Mouse (Mus musculus) megakaryocyte-erythroid progenitor cell, adult 5 weeks (primary cell): ENCODE results near the gene Hyal1. TPM values are rescaled to one million over a fixed set of nuclear protein-coding genes. Genes with fewer than 3 reads are reported as not detected.

Experiments used
- polyA plus RNA-seq: library from polyadenylated mRNA; stranded (reverse); fragments of >175 nt; gene quantifications from 2 replicates; pipeline ENCODE4 v1.2.3, GENCODE M21; 2012

Hyal1 gene
- polyA plus RNA-seq: 2.8 and 3.0 TPM in 2 replicates

GRCm38 (mm10) chr9:107576357-107577107, at the start of gene Hyal1:
Gene Hyal1, plus strand, starts transcription at chr9:107576927.

DNA sequence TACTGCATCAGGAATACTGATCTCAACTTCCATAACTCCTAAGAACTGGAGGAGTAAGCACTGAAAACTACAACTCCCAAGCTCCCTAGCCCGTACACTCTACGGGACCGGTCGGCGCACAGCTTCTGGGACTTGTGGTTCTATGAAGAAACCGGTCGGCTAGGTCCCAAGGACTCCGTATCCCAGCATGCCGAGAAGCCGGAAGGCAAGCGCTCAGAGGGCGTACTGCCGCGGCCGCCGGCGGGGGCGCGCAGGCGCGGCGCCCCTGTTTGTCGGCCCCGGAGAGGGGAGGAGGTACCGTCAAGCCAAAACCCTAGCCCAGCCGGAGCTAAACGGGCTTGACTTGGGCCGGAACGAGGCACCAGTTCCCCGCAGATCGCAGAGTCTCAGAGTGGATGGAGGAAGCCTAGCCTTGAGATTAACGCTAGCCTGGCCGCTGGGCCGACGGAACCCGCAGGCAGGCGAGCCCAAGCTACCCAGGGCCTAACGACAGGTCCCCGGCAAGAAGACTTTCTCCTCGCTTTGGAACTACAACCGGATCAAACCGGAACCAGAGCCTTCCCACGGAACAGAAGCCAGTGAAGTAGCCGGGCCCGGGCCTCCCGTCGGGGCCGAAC, 42.8 kb upstream of the Hyal1 start, which contains the start of gene Tmem115:
TSS of gene Tmem115 (plus strand) at position 155 of the 617 bp plus-strand sequence.

DNA sequence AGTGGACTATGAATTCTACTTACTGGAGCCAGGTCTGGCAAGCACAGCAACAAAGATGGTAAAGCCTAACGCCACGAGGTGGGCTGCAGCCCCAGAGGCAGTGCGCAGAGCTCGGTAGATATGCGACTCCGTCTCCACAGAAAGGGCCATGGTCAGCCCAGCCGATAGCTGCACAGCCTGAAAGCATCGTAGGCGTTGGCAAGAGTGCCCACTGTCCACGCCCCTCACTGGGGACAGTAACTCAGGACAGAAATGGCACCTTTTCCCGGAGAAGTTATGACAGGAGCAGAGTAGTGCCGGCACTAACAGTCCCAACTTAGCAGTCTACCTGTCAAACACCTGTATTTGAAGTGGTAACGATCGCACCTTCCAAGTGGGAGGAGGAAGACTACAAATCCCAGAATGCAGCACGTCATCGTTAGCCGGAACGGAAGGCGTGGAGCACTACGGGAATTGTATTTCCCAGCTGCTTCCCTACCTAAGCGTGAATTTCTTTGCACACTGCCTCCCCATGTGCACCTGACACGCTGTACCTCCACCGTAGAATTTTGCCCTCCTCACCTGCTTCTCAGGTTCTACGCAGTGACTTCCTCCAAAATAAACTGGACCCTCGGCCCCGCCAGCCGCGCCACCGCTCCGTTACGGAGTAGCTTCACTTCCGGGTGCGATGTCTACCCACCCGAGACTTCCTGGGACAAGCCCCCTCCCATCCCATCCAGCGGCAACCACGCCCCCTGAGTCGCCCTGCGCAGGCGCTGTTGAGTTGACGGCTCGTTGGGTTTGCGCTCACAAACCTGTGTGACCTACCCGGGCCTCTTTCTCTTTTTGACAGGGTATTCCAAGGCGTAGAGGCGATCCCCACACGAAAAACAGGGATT, 35.0 kb upstream of the Hyal1 start, which contains the start of the genes Cyb561d2 and Nprl2:
TSS of gene Cyb561d2 (minus strand) at position 720 of the 878 bp plus-strand sequence.
TSS of gene Nprl2 (plus strand) at position 753 of the 878 bp plus-strand sequence.

GRCm38 (mm10) chr9:107547026-107547425, 29.7 kb upstream of the Hyal1 start, which contains the start of gene Zmynd10:
Gene Zmynd10, plus strand, starts transcription at chr9:107547298.

GRCm38 (mm10) chr9:107551117-107551889, 25.4 kb upstream of the Hyal1 start, which contains the start of gene Rassf1:
Gene Rassf1, plus strand, starts transcription at chr9:107551555.

DNA sequence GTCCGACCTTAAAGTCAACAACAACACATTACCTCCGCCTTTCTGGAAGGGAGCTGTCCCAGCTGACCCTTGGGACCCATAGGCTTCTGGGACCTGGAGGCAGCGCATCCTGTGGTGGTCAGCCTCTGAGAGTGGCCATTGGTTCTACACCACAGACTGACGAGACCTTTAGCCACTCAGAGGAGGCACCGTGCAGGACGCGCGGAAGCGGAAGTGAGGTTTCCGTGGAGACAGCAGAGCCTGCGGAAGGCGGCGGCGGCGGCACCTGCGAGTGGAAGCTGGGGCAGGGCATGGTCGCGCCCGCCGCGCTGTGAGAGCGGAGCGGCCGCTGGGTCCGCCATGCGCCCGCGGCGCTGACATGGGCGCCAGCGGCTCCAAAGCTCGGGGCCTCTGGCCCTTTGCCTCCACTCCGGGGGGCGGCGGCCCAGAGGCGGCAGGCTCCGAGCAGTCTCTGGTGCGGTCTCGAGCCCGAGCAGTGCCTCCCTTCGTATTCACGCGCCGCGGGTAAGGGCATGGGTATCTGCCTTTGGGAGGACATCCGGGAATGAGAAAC, 13.6 kb upstream of the Hyal1 start, which contains the start of gene Tusc2:
TSS of gene Tusc2 (plus strand) at position 227 of the 553 bp plus-strand sequence.

DNA sequence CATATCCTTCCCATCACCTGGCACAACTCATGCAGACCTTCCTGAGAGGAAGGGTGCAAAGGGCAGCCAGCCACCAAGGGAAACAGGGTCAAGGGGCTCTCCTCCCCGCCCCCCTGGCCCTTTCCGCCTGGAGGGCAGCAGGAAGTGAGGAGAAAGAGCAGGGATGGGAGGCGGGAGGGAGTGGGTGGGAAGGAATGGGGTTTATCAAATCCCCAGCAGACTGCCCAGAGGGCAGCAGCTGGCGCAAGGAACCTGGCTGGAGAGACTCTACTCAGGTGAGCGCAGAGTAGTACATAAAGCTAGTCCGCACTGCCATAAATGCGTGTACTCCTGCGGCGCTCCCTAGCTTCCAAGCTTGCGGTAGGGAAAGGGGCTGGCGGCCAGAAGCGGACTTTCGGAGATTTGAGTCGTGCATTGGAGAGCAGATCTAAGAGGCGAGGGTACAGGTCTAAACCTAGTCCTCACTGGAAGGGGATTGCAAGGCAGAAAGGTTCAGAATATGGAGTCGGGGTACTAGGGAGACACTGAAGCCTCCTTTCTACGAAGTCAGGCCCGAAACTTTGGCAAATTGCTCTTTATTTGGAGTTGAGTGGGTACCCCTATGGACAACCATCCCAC, 8.9 kb upstream of the Hyal1 start, which contains the start of gene Hyal2:
TSS of gene Hyal2 (plus strand) at position 244 of the 618 bp plus-strand sequence.

GRCm38 (mm10) chr9:107578587-107578986, 1.9 kb downstream of the Hyal1 start, which contains the start of gene Naa80:
Gene Naa80, plus strand, starts transcription at chr9:107578887.

DNA sequence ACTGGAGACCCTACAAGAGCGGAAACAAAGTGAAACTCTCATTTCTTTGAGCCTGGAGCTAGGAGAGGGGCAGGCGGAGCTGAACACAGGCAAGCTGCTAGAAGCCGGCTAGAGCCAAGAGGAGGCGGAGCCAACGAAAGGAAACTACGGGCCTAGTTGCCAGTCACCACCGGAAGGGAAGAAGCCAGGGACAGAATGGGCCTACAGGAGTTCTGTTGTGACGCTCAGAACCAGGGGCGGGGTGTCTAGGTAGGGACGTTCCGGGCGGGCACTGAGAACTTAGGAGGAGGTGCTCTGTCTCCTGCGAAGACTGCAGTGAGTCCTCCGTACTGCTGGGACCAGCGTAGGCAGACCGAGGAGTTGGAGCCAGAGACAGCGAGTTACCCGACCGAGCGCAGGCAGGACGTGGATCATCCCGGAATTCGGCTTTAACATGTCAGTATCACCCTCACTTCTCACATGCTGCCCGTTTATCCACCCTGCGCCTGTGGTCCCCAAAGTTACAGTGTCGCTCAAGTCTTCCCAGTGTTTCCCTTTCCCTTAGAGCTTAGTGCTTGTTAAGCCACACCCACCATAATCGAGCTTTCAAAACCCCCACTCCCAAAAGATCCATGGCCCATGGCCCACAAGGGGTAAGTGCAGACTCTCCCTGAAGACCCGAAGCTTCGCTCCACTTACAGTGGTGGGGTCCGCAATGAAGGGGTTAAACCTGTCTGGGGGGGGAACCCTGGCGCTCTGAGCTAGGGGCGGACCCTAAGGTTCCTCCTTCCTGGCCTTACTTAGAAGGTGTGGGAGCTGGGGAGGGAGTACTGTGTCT, 4.0 kb downstream of the Hyal1 start, which contains the start of gene Hyal3:
TSS of gene Hyal3 (plus strand) at position 318 of the 817 bp plus-strand sequence.

DNA sequence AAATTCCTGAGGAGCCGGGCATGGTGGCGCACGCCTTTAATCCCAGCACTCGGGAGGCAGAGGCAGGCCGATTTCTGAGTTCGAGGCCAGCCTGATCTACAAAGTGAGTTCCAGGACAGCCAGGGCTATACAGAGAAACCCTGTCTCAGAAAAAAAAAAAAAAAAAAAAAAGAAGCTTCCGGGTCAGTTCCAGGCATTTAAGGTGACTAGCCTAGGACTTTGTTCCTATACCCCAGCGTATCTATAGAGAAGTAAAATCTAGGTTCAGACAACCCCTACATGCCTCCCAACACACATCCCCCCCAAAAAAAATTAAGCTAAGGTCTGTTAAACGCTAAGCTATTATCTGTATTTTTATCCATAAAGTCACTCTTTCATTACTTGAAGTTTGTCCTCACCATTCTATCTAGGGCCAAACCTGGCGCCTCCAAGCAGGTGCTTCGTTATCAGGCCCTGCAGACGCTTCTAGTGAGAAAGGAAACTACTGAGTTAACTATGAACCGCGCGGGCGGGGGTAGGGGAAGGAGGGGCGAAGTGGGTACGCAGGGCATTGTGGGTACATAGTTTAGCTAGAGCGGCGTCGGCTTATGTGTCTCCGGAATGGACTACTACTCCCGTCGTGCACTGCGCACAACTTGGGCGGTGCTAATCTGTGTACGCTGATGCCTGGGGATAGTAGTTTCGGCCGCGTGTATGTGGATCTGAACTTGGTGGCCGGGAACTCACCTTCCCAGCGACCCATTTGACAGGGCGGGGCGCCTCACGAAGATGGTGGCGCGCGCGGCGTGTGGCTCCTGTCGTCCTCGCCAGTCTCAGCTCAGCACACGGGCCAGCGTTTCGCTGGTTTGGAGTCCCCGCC, 10.5 kb downstream of the Hyal1 start, which contains the start of gene Ifrd2:
TSS of gene Ifrd2 (plus strand) at position 669 of the 859 bp plus-strand sequence.

DNA sequence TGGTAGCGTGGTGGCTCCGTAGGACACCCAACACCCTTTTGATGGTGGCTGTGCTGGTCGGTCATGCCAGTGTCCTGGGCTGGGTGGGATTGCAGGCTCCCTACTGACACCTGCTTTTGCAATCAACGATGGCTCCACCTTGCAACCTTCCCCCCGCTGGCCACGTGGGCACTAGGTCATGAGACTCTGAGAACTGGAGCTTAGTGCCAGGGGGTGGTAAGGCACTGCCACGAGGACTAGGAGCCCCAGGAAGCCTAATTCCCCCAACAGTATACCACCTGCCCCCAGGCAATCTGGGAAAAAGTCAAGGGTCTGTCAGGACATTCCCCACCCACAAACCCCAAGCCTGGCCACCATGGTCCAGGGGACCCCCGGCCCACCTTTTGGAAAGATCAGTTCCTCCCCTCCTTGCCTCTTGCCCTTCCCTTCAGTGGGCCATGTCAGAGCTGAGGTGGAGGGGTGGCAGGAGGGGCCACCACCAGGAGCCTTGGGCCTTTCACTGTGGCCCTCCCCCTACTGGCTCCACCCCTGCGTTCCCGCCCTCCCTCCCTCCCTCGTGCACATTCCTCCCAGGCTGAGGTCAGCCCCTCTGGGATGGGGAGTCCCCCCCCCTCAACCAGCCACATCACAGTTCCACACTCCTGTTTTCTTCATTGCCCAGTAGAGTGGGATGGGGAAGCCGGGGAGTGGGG, 32.2 kb downstream of the Hyal1 start, which contains the start of gene Sema3b:
TSS of gene Sema3b (minus strand) at position 489 of the 692 bp plus-strand sequence.

Other genes with a start within 250 kb of the Hyal1 start
- 2.8 and 3.5 TPM in 2 replicates for gene Hemk1, start 238.6 kb upstream of the Hyal1 start, polyA plus RNA-seq
- 0.34 and 0.41 TPM in 2 replicates for gene 6430571L13Rik, start 236.3 kb upstream of the Hyal1 start, polyA plus RNA-seq
- gene Cacna2d2, start 177.3 kb upstream of the Hyal1 start, polyA plus RNA-seq: 1.7 and 2.1 TPM in 2 replicates
- gene Tmem115, start 43.0 kb upstream of the Hyal1 start, polyA plus RNA-seq: 30.5 and 30.9 TPM in 2 replicates
- 17.6 and 21.3 TPM in 2 replicates for gene Cyb561d2, start 34.7 kb upstream of the Hyal1 start, polyA plus RNA-seq
- gene Nprl2, start 34.7 kb upstream of the Hyal1 start, polyA plus RNA-seq: 0.73 and 1.6 TPM in 2 replicates
- gene Zmynd10, start 29.6 kb upstream of the Hyal1 start, polyA plus RNA-seq: 0.65 and 0.95 TPM in 2 replicates
- 41.8 and 45.8 TPM in 2 replicates for gene Rassf1, start 25.4 kb upstream of the Hyal1 start, polyA plus RNA-seq
- 8.9 and 11.0 TPM in 2 replicates for gene Tusc2, start 13.7 kb upstream of the Hyal1 start, polyA plus RNA-seq
- 11.0 and 18.3 TPM in 2 replicates for gene Hyal2, start 9.0 kb upstream of the Hyal1 start, polyA plus RNA-seq
- 57.1 and 59.8 TPM in 2 replicates for gene Naa80, start 2.0 kb downstream of the Hyal1 start, polyA plus RNA-seq
- 0.47 and 0.67 TPM in 2 replicates for gene Hyal3, start 3.9 kb downstream of the Hyal1 start, polyA plus RNA-seq
- gene Ifrd2, start 10.7 kb downstream of the Hyal1 start, polyA plus RNA-seq: 99.4 and 110 TPM in 2 replicates
- gene Sema3b, start 32.3 kb downstream of the Hyal1 start, polyA plus RNA-seq: 0.09 TPM in 1 of 2 replicates, not detected in the other
- 1,176 and 1,508 TPM in 2 replicates for gene Gnai2, start 58.4 kb downstream of the Hyal1 start, polyA plus RNA-seq
- 0.02 and 0.03 TPM in 2 replicates for gene Slc38a3, start 92.6 kb downstream of the Hyal1 start, polyA plus RNA-seq
- gene Gnat1, start 102.8 kb downstream of the Hyal1 start, polyA plus RNA-seq: 0.33 and 0.55 TPM in 2 replicates
- 0.52 and 0.71 TPM in 2 replicates for gene Sema3f, start 133.5 kb downstream of the Hyal1 start, polyA plus RNA-seq
- gene Rbm5, start 194.1 kb downstream of the Hyal1 start, polyA plus RNA-seq: 22.6 and 29.7 TPM in 2 replicates